Mouse (Mus musculus): ENCODE measurements around the gene Tnks1bp1. TPM values are rescaled to one million over a fixed set of nuclear protein-coding genes. Genes with fewer than 3 reads are reported as not detected.

Gene Tnks1bp1
- polyA plus RNA-seq, 1 experiment: 46.9 TPM

DNA sequence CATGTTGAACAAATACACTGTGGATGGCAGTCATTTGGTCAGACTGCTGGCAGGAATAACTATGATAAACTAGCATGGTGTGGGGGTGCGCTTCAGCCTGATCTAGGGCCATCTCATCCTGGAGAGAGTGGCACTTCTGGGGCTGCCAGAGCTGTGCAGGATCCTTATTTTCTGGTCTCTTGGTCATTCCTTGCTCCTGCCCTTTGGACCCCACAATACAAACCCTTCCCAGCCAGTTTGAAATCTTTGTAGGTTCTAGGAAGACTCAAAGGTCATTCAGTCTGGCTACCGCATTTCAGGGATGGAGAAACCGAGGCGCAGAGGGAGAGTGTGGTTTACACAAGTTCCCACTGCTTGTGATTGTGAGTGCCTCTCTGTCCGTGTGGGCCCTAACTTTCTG lies 19.1 kb downstream of the Tnks1bp1 start:
- no peak for TF ChIP-seq CTCF (conservative IDR thresholded peaks at IDR 0.05; ENCODE audit: insufficient read depth, insufficient read length, low read depth, low read length)
- no peak for TF ChIP-seq POLR2A (IDR thresholded peaks at IDR 0.05; ENCODE audit: low read depth, low read length)
- Histone ChIP-seq H3K27ac (ENCODE audit: insufficient read depth, low read depth, low read length) (no peak overlapping the region; the same call in 1 of the 2 replicates), H3K27me3 (replicated peaks; ENCODE audit: control insufficient read depth, insufficient read depth, low read length) (no peaks in the 10 kb centered on the region), H3K36me3 (ENCODE audit: control insufficient read depth, insufficient read depth, low read length) (no peaks in the 10 kb centered on the region), H3K4me1 (ENCODE audit: control insufficient read depth, insufficient read depth, low read length) (peaks cover 40% of the 10 kb centered on the region), H3K4me3 (ENCODE audit: insufficient read depth, low read depth, low read length) (no peak overlapping the region)
- WGBS: 70% methylated on average over 5 of the region's 5 CpGs
- DNase-seq: peak; percentile 88

DNA sequence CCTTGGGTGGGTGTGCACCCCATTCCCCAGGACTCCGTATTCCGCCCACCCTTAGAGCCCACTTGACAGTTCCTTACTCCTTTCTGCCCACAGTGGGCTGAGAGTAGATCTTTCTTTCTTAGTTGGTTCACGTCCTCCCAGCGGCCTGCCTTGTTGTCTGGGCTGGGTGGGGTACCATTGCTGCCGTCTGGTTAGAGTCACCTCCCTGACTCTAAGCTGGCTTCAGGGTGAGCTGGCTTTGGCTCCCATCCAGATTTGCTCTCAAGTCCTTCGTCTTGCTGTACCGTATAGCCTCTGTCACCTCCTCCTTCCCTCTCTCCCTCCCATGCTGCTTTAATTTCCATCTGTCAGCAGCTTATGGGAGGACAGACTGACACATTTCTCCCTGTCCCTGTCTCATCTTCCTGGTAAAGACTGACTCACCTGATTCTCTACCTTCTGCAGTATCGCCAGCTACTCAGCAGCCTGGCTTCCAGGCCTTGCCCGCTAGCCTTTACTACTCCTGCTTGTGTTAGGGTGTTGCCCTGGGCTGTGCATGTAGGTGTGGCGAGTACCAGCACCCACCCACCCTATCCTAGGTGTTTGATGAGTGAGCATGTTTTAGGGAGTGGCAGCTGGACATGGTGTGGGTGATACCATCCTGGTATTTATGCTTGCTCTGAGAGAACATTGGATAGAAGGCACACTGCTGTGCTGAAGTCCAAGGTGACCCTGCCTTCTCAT lies 20.2 kb downstream of the Tnks1bp1 start:
- no peak overlapping the region for H3K4me3 ChIP-seq (ENCODE audit: insufficient read depth, low read depth, low read length)
- no peak for DNase-seq
- TF ChIP-seq POLR2A (IDR thresholded peaks at IDR 0.05; ENCODE audit: low read depth, low read length): no peak
- 66% methylated on average over 10 of the region's 10 CpGs for WGBS
- H3K36me3 ChIP-seq (ENCODE audit: control insufficient read depth, insufficient read depth, low read length): no peaks in the 10 kb centered on the region
- H3K4me1 ChIP-seq (ENCODE audit: control insufficient read depth, insufficient read depth, low read length): peaks cover 47% of the 10 kb centered on the region
- H3K27me3 ChIP-seq (replicated peaks; ENCODE audit: control insufficient read depth, insufficient read depth, low read length): no peaks in the 10 kb centered on the region
- no peak overlapping the region for H3K27ac ChIP-seq (ENCODE audit: insufficient read depth, low read depth, low read length)

DNA sequence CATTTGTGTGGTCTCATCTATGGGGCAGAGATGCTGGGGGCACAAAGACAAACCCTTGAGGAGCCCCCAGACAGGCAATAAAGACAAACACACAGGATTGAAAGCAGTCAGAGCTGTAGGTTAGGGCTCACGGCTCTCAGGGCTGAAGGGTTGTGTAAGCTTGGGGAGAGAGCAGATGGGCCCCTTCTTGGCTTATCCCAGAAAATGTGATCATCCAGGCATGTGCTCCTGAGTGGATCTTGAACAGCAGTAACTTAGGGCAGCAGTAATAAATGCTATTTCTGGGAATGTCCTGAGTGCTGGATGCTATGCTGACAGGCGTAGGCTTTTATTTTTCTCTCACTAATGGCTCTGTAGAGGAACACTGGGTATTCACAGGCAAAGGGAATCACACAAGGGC lies 20.8 kb downstream of the Tnks1bp1 start:
- H3K4me1 ChIP-seq (ENCODE audit: control insufficient read depth, insufficient read depth, low read length): peaks cover 49% of the 10 kb centered on the region
- DNase-seq: no peak
- no peak overlapping the region for H3K4me3 ChIP-seq (ENCODE audit: insufficient read depth, low read depth, low read length)
- H3K36me3 ChIP-seq (ENCODE audit: control insufficient read depth, insufficient read depth, low read length): no peaks in the 10 kb centered on the region
- 84% methylated on average over 2 of the region's 2 CpGs for WGBS
- TF ChIP-seq CTCF (conservative IDR thresholded peaks at IDR 0.05; ENCODE audit: insufficient read depth, insufficient read length, low read depth, low read length) (no peak), POLR2A (IDR thresholded peaks at IDR 0.05; ENCODE audit: low read depth, low read length) (no peak)
- H3K27ac ChIP-seq (ENCODE audit: insufficient read depth, low read depth, low read length): no peak overlapping the region
- H3K27me3 ChIP-seq (replicated peaks; ENCODE audit: control insufficient read depth, insufficient read depth, low read length): no peaks in the 10 kb centered on the region

DNA sequence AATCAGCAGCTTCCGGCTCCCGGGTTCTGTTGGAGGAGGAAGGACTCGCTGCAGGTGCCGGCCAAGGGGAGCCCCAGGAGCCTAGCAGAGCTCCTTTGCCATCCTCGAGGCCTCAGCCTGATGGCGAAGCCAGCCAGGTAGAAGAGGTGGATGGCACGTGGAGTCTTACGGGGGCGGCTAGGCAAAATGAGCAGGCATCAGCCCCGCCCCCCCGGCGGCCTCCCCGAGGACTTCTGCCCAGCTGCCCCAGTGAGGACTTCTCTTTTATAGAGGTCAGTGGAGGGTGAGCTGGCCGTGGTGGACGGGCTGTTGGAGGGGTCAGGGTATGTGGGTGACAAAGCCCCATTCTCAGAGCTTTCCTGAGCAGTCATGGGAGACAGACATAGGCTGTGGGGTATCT lies 22.3 kb downstream of the Tnks1bp1 start:
- TF ChIP-seq CTCF (conservative IDR thresholded peaks at IDR 0.05; ENCODE audit: insufficient read depth, insufficient read length, low read depth, low read length): no peak
- TF ChIP-seq POLR2A (IDR thresholded peaks at IDR 0.05; ENCODE audit: low read depth, low read length): no peak
- H3K27ac ChIP-seq (ENCODE audit: insufficient read depth, low read depth, low read length): no peak overlapping the region
- DNase-seq: no peak
- H3K36me3 ChIP-seq (ENCODE audit: control insufficient read depth, insufficient read depth, low read length): no peaks in the 10 kb centered on the region
- H3K27me3 ChIP-seq (replicated peaks; ENCODE audit: control insufficient read depth, insufficient read depth, low read length): no peaks in the 10 kb centered on the region
- H3K4me1 ChIP-seq (ENCODE audit: control insufficient read depth, insufficient read depth, low read length): peaks cover 46% of the 10 kb centered on the region
- WGBS: 60% methylated on average over 15 of the region's 15 CpGs
- H3K4me3 ChIP-seq (ENCODE audit: insufficient read depth, low read depth, low read length): no peak overlapping the region

DNA sequence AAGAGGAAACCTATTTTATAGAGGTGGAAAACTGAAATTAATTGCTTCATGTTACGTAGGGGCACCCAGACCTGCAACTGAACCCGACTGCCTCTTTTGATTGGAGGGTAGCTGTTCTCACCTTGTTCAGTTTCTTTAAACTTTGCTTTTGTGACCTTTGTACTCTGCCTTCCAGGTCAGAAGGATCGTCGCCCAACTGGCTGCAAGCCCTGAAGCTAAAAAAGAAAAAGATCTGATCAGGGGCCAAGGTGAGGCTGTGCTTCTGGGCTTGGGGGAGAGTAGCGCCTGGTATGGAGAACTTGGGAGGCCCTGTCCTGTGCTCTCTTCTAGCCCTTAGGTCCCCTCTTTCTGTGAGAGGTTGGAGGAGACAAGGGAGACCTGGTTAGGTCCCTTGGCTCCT lies 24.1 kb downstream of the Tnks1bp1 start:
- peak overlapping the region; percentile 42 for H3K27ac ChIP-seq (ENCODE audit: insufficient read depth, low read depth, low read length)
- TF ChIP-seq POLR2A (IDR thresholded peaks at IDR 0.05; ENCODE audit: low read depth, low read length): no peak

DNA sequence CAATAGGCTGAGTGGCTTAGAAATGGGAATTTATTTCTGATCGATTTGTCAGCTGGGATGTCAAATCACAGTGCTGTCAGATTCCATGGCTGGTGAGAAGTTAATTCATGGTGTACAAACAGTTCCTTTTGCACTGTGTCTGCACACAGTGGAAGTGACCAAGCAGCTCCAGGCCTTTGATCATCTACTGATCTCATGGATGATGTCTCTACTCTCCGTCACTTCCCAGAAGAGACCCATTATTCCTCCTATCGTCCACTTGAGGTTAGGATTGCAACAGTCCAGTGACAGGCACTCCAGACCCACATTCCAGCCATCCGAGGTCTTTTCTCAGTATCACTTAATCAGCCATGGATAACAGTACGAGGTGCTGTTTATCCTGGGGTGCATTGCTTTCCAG lies 25.9 kb downstream of the Tnks1bp1 start:
- H3K27ac ChIP-seq (ENCODE audit: insufficient read depth, low read depth, low read length): no peak overlapping the region
- TF ChIP-seq CTCF (conservative IDR thresholded peaks at IDR 0.05; ENCODE audit: insufficient read depth, insufficient read length, low read depth, low read length): no peak
- TF ChIP-seq POLR2A (IDR thresholded peaks at IDR 0.05; ENCODE audit: low read depth, low read length): no peak
- peaks cover 21% of the 10 kb centered on the region for H3K4me1 ChIP-seq (ENCODE audit: control insufficient read depth, insufficient read depth, low read length)
- H3K4me3 ChIP-seq (ENCODE audit: insufficient read depth, low read depth, low read length): no peak overlapping the region
- WGBS: 80% methylated on average over 5 of the region's 5 CpGs
- no peak for DNase-seq
- H3K36me3 ChIP-seq (ENCODE audit: control insufficient read depth, insufficient read depth, low read length): no peaks in the 10 kb centered on the region
- H3K27me3 ChIP-seq (replicated peaks; ENCODE audit: control insufficient read depth, insufficient read depth, low read length): no peaks in the 10 kb centered on the region

More for the DNA sequence above, 24.1 kb downstream of the Tnks1bp1 start:
- 53% methylated on average over 5 of the region's 5 CpGs for WGBS
- no peaks in the 10 kb centered on the region for H3K27me3 ChIP-seq (replicated peaks; ENCODE audit: control insufficient read depth, insufficient read depth, low read length)
- H3K4me1 ChIP-seq (ENCODE audit: control insufficient read depth, insufficient read depth, low read length): peaks cover 34% of the 10 kb centered on the region
- peak; percentile 93 for DNase-seq
- no peak overlapping the region for H3K4me3 ChIP-seq (ENCODE audit: insufficient read depth, low read depth, low read length)
- H3K36me3 ChIP-seq (ENCODE audit: control insufficient read depth, insufficient read depth, low read length): no peaks in the 10 kb centered on the region

DNA sequence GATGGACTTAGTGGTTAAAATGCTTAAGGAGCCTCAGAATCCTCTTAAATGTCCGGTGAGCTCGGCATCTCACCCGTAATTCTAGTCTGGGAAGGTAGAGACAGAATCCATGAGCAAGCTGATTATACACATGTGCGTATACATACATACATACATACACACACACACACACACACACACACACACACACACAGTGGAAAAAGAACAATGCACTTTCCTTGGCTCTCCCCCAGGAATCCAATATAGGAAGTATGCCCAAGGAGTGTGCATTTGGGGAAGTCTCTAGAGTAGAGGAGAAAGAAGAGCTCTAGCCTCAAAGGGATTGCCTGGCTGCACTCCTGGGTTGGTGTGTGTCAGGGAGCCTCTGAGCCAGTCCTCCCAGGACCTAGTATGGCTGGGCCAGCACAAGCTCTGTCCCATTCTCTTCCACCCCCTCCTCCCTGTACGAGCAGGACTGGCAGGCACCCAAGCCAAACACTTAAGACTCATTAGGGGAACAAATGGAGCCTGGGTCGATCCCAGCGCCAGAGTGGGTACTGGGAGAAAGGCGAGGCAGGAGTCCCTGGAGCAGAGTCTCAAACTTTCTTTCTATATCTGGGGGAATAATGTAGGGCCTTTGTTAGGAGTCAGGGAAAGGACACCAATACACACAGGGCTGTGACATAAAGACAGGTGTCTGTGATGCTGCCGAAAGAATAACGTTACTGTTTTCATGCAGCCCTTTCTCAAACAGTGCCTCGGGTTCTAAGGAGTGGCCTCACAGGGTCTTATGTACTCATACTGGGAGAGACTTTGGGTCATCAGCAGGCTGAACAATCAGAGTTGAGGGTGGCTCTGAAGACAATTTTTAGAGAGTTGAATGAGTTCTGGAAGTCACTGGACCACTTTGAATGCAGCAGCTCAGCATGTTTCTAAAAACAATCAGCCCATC lies 41.2 kb downstream of the Tnks1bp1 start:
- TF ChIP-seq CTCF (conservative IDR thresholded peaks at IDR 0.05; ENCODE audit: insufficient read depth, insufficient read length, low read depth, low read length) (no peak), POLR2A (IDR thresholded peaks at IDR 0.05; ENCODE audit: low read depth, low read length) (no peak)
- Histone ChIP-seq H3K27ac (ENCODE audit: insufficient read depth, low read depth, low read length) (no peak overlapping the region), H3K27me3 (replicated peaks; ENCODE audit: control insufficient read depth, insufficient read depth, low read length) (no peaks in the 10 kb centered on the region), H3K36me3 (ENCODE audit: control insufficient read depth, insufficient read depth, low read length) (no peaks in the 10 kb centered on the region), H3K4me1 (ENCODE audit: control insufficient read depth, insufficient read depth, low read length) (no peaks in the 10 kb centered on the region; the same call in 1 of the 2 replicates), H3K4me3 (ENCODE audit: insufficient read depth, low read depth, low read length) (no peak overlapping the region)
- peak; percentile 65 for DNase-seq
- 56% methylated on average over 11 of the region's 11 CpGs for WGBS

Data from kidney, adult 2 months (tissue).